Mouse (Mus musculus): ENCODE data around the gene Rbbp4.

GRCm38 (mm10) chr4:129383586-129383985 is 48.4 kb upstream of the Rbbp4 start:
- TF ChIP-seq HCFC1 (IDR thresholded peaks at IDR 0.05; ENCODE audit: low read depth, low read length): no peak
- no peak for TF ChIP-seq IRF4 (IDR thresholded peaks at IDR 0.05; ENCODE audit: low read depth, low read length)

Measured in CH12.LX (cell line).